In genomic region chr8:117764625-117765024, GRCm38 (mm10) we compare ENCODE assay signal across 22 mouse cellular contexts.
"Had no signal": no experiment of that assay in that cellular context is flagged by ENCODE, and none has a peak within 500 bp of the region (broad histone marks: within the 10 kb centered on the region; RNA-seq: fewer than 3 reads in every experiment).

No protein-coding gene starts in this region.

- H3K9ac ChIP-seq: limb, embryonic 12.5 days; limb, embryonic 15.5 days; liver, embryonic 12.5 days; liver, embryonic 15.5 days; lung, embryonic 15.5 days; neural tube, embryonic 12.5 days; neural tube, embryonic 15.5 days had no signal

- H3K9me3 ChIP-seq: limb, embryonic 12.5 days; limb, embryonic 15.5 days; liver, embryonic 12.5 days; liver, embryonic 15.5 days; lung, embryonic 15.5 days; megakaryocyte, embryonic 14.5 days; midbrain, embryonic 10.5 days; neural tube, embryonic 12.5 days; neural tube, embryonic 15.5 days had no signal

- H3K27me3 ChIP-seq: limb, embryonic 12.5 days; limb, embryonic 15.5 days; liver, embryonic 15.5 days; lung, embryonic 15.5 days; neural tube, embryonic 12.5 days; neural tube, embryonic 15.5 days had no signal

- H3K4me1 ChIP-seq: limb, embryonic 12.5 days; limb, embryonic 15.5 days; lung, embryonic 15.5 days; megakaryocyte, embryonic 14.5 days; midbrain, embryonic 10.5 days; neural tube, embryonic 12.5 days; neural tube, embryonic 15.5 days had no signal

- H3K4me2 ChIP-seq: limb, embryonic 12.5 days; limb, embryonic 15.5 days; liver, embryonic 12.5 days; liver, embryonic 15.5 days; lung, embryonic 15.5 days; neural tube, embryonic 12.5 days; neural tube, embryonic 15.5 days had no signal

- H3K27ac ChIP-seq: limb, embryonic 12.5 days; limb, embryonic 15.5 days; liver, embryonic 12.5 days; liver, embryonic 15.5 days; lung, embryonic 15.5 days; midbrain, embryonic 10.5 days; neural tube, embryonic 12.5 days; neural tube, embryonic 15.5 days had no signal

- ATAC-seq: liver, embryonic 12.5 days had no signal

- DNase-seq: kidney, adult 18-20 months; kidney, adult 9 months; kidney, postnatal 14 days; kidney, postnatal 4 days; left cerebral cortex, postnatal 4 days; lung, adult 18-20 months; lung, postnatal 10 days; lung, postnatal 36 days; midbrain, embryonic 14.5 days; right cerebral cortex, adult 18-20 months; right cerebral cortex, postnatal 14 days; spleen, adult 18-20 months; thymus, postnatal 25 days had no signal

- H3K36me3 ChIP-seq: limb, embryonic 12.5 days; limb, embryonic 15.5 days; liver, embryonic 12.5 days; lung, embryonic 15.5 days; midbrain, embryonic 10.5 days; neural tube, embryonic 12.5 days; neural tube, embryonic 15.5 days had no signal

- H3K4me3 ChIP-seq: limb, embryonic 12.5 days; limb, embryonic 15.5 days; liver, embryonic 12.5 days; liver, embryonic 15.5 days; lung, embryonic 15.5 days; megakaryocyte, embryonic 14.5 days; midbrain, embryonic 10.5 days; neural tube, embryonic 12.5 days; neural tube, embryonic 15.5 days had no signal
